Mouse (Mus musculus) ES-E14 (cell line): ENCODE results near the gene Ccdc194. TPM values are rescaled to one million over a fixed set of nuclear protein-coding genes. Genes with fewer than 3 reads are reported as not detected.
A peak's percentile ranks its signal among the peaks of the same experiment; 100 is the strongest.

ENCODE experiments used
- DNase-seq: peaks from one replicate; pipeline ENCODE4 v3.0.0-alpha.2; 2013; ENCODE audit warnings: low read depth, low spot score
- H3K27ac ChIP-seq: 2 replicates; pipeline ENCODE4 v1.5.1; 2012; ENCODE audit warnings: low read depth, mild to moderate bottlenecking, low read length, moderate library complexity, mixed read lengths; ENCODE audit not compliant: poor library complexity, insufficient read depth, severe bottlenecking
- H3K36me3 ChIP-seq: 2 replicates; pipeline ENCODE4 v1.6.1; 2012; ENCODE audit warnings: mild to moderate bottlenecking, low read length, moderate library complexity, mixed read lengths; ENCODE audit not compliant: control insufficient read depth, poor library complexity, insufficient read depth, severe bottlenecking
- H3K4me1 ChIP-seq, 2 experiments: fragments of 150-350 bp in 1 of 2; sonication (generic) in 1 of 2; 2 replicates each; pipeline ENCODE4 v1.6.1; 2012; ENCODE audit warnings: low read length in 2 of 2, mild to moderate bottlenecking in 1 of 2, mixed read lengths in 1 of 2; ENCODE audit not compliant: control insufficient read depth in 2 of 2, insufficient read depth in 2 of 2, poor library complexity in 1 of 2
- H3K4me3 ChIP-seq, 2 experiments: fragments of 150-350 bp in 1 of 2; sonication (generic) in 1 of 2; 2 replicates each; pipeline ENCODE4 v1.5.1; 2012; ENCODE audit warnings: low read length in 2 of 2, low read depth in 1 of 2, mild to moderate bottlenecking in 1 of 2, mixed read lengths in 1 of 2; ENCODE audit not compliant: insufficient read depth in 1 of 2, poor library complexity in 1 of 2, severe bottlenecking in 1 of 2
- H3K9ac ChIP-seq: 2 replicates; pipeline ENCODE4 v1.6.1; 2012; ENCODE audit warnings: low read depth, mild to moderate bottlenecking, low read length, mixed read lengths; ENCODE audit not compliant: poor library complexity, insufficient read depth, severe bottlenecking
- H3K9me3 ChIP-seq: fragments of 150-350 bp; sonication (generic); 2 replicates; pipeline ENCODE4 v1.6.1; 2012; ENCODE audit warnings: low read depth, mild to moderate bottlenecking, low read length; ENCODE audit not compliant: control insufficient read depth, insufficient read depth
- CHD2 ChIP-seq: IDR thresholded peaks from 2 replicates; pipeline ENCODE4 v1.6.1; 2014; ENCODE audit warnings: mild to moderate bottlenecking, low read depth, low read length, inconsistent platforms
- HCFC1 ChIP-seq: IDR thresholded peaks from 2 replicates; pipeline ENCODE4 v1.6.1; 2012; ENCODE audit warnings: low read length, inconsistent platforms, borderline replicate concordance; ENCODE audit not compliant: insufficient read depth
- MAFK ChIP-seq: IDR thresholded peaks from 2 replicates; pipeline ENCODE4 v1.6.1; 2014; ENCODE audit warnings: mild to moderate bottlenecking, low read depth, low read length, inconsistent platforms; ENCODE audit not compliant: insufficient read depth
- ZC3H11A ChIP-seq: IDR thresholded peaks from 2 replicates; pipeline ENCODE4 v1.6.1; 2012; ENCODE audit warnings: low read depth, mild to moderate bottlenecking, inconsistent platforms, low read length, borderline replicate concordance
- ZNF384 ChIP-seq: IDR thresholded peaks from 2 replicates; pipeline ENCODE4 v1.6.1; 2012; ENCODE audit warnings: low read depth, low read length, inconsistent platforms
- in situ Hi-C, 2 experiments: fragments of 600-800 bp; cut with MboI; formaldehyde crosslinking; loops; one replicate each; pipeline ENCODE4 v1.15.1; 2025; ENCODE audit warnings: low sequenced_read_pairs in 2 of 2, inconsistent platforms in 1 of 2; ENCODE audit not compliant: unreplicated experiment in 2 of 2
- total RNA-seq: library from RNA; depleted of rRNA; stranded (reverse); fragments of 300-350 nt; gene quantifications from 2 replicates; pipeline ENCODE4 v1.2.3, GENCODE M21; 2012; rRNA removed

Gene Ccdc194
- total RNA-seq = 2.4 and 2.6 TPM in 2 replicates

GRCm38 (mm10) chr8:71525226-71526050 lies at the start of gene Ccdc194:
Gene Ccdc194, minus strand, starts transcription at chr8:71525711.
- no peaks in the 10 kb centered on the region for H3K9me3 ChIP-seq
- H3K9ac ChIP-seq = peak within 1 kb of the TSS; percentile 60

GRCm38 (mm10) chr8:71575020-71575419 lies 49.5 kb upstream of the Ccdc194 start:
- H3K9ac ChIP-seq = no peak overlapping the region
- in situ Hi-C loops = no loop called here

More at GRCm38 (mm10) chr8:71525226-71526050, at the start of gene Ccdc194:
- TF ChIP-seq HCFC1 = no peak
- TF ChIP-seq CHD2 = no peak
- TF ChIP-seq MAFK = no peak
- no peak for TF ChIP-seq ZNF384
- TF ChIP-seq ZC3H11A = no peak
- Histone ChIP-seq H3K4me3 (peak within 1 kb of the TSS; percentile 49 to 52), H3K36me3 (no peaks in the 10 kb centered on the region; the same call in 1 of the 2 replicates), H3K4me1 (peaks cover 5 to 27% of the 10 kb centered on the region in 2 experiments), H3K27ac (peak within 1 kb of the TSS; percentile 76)
- no peak for DNase-seq
- in situ Hi-C loops = no loop called here

GRCm38 (mm10) chr8:71574426-71574825 lies 48.9 kb upstream of the Ccdc194 start:
- Histone ChIP-seq H3K36me3 (no peaks in the 10 kb centered on the region), H3K9me3 (no peaks in the 10 kb centered on the region), H3K4me3 (no peak overlapping the region), H3K4me1 (peaks cover 0 to 7% of the 10 kb centered on the region in 2 experiments; a peak in 2 of 4 replicates), H3K27ac (no peak overlapping the region), H3K9ac (no peak overlapping the region)
- no peak for TF ChIP-seq ZC3H11A
- in situ Hi-C loops = no loop called here
- no peak for DNase-seq

More at GRCm38 (mm10) chr8:71575020-71575419, 49.5 kb upstream of the Ccdc194 start:
- Histone ChIP-seq H3K4me3 (no peak overlapping the region), H3K4me1 (peaks cover 0 to 11% of the 10 kb centered on the region in 2 experiments; a peak in 2 of 4 replicates), H3K36me3 (no peaks in the 10 kb centered on the region), H3K27ac (no peak overlapping the region), H3K9me3 (no peaks in the 10 kb centered on the region)
- TF ChIP-seq CHD2 = no peak
- TF ChIP-seq MAFK = peak; percentile 53; the same call in 1 of the 2 replicates
- no peak for TF ChIP-seq HCFC1
- DNase-seq = no peak

- no peak for TF ChIP-seq HCFC1
- no peak for TF ChIP-seq MAFK
- TF ChIP-seq ZC3H11A = no peak
- no peak for TF ChIP-seq CHD2
- Histone ChIP-seq H3K27ac (no peak overlapping the region), H3K4me3 (no peak overlapping the region), H3K9ac (no peak overlapping the region), H3K4me1 (peaks cover 0 to 13% of the 10 kb centered on the region in 2 experiments; a peak in 2 of 4 replicates), H3K36me3 (no peaks in the 10 kb centered on the region), H3K9me3 (no peaks in the 10 kb centered on the region)
- in situ Hi-C loops = no loop called here
- DNase-seq = no peak
Measured at GRCm38 (mm10) chr8:71572847-71573633, 47.5 kb upstream of the Ccdc194 start.
